12 mouse cellular contexts compared by ENCODE assay signal in genomic region chr4:131771384-131771783, GRCm38 (mm10).
DNase-seq lines count a peak whose midpoint lies in the region; ATAC-seq lines count a peak whose summit lies in the region.
"Had no signal": no experiment of that assay in that cellular context is flagged by ENCODE, and none has a peak within 500 bp of the region (broad histone marks: within the 10 kb centered on the region; RNA-seq: fewer than 3 reads in every experiment).

No protein-coding gene starts in this region.

- H3K27me3 ChIP-seq in hindbrain, embryonic 15.5 days = no peaks in the 10 kb centered on the region
- H3K27me3 ChIP-seq in hindbrain, embryonic 14.5 days (ENCODE audit: control insufficient read depth, insufficient read depth, low read length) = no peaks in the 10 kb centered on the region
- H3K27me3 ChIP-seq: liver, embryonic 12.5 days; midbrain, embryonic 12.5 days had no signal

- 81% methylated on average over 11 of the region's 11 CpGs for WGBS in hindbrain, embryonic 15.5 days
- 82% methylated on average over 11 of the region's 11 CpGs for WGBS in hindbrain, embryonic 14.5 days

- H3K9ac ChIP-seq in hindbrain, embryonic 15.5 days = no peak overlapping the region
- no peak overlapping the region for H3K9ac ChIP-seq in hindbrain, embryonic 14.5 days
- H3K9ac ChIP-seq: liver, embryonic 12.5 days; midbrain, embryonic 12.5 days had no signal

- no peaks in the 10 kb centered on the region for H3K4me1 ChIP-seq in hindbrain, embryonic 15.5 days (replicated peaks)
- H3K4me1 ChIP-seq in hindbrain, embryonic 14.5 days (replicated peaks; ENCODE audit: control insufficient read depth, insufficient read depth, low read length) = no peaks in the 10 kb centered on the region
- H3K4me1 ChIP-seq: liver, embryonic 12.5 days; midbrain, embryonic 12.5 days had no signal

- no peak overlapping the region for H3K4me3 ChIP-seq in hindbrain, embryonic 15.5 days
- no peak overlapping the region for H3K4me3 ChIP-seq in hindbrain, embryonic 14.5 days (replicated peaks; ENCODE audit: low read length)
- H3K4me3 ChIP-seq: liver, embryonic 12.5 days; midbrain, embryonic 12.5 days had no signal

- no peaks in the 10 kb centered on the region for H3K36me3 ChIP-seq in hindbrain, embryonic 15.5 days
- H3K36me3 ChIP-seq in hindbrain, embryonic 14.5 days (replicated peaks; ENCODE audit: control insufficient read depth, insufficient read depth) = peaks cover 3% of the 10 kb centered on the region; the same call in 1 of the 2 replicates
- H3K36me3 ChIP-seq: liver, embryonic 12.5 days had no signal

- ATAC-seq in hindbrain, embryonic 15.5 days (ENCODE audit: low FRiP score, low read depth) = 0 out of 2 replicates have a peak, but pooled peaks have one; percentile 23
- no peak for ATAC-seq in hindbrain, embryonic 14.5 days (ENCODE audit: low FRiP score)
- ATAC-seq: liver, embryonic 12.5 days had no signal

- H3K4me2 ChIP-seq in hindbrain, embryonic 15.5 days = no peak overlapping the region
- H3K4me2 ChIP-seq in hindbrain, embryonic 14.5 days (replicated peaks) = no peak overlapping the region
- H3K4me2 ChIP-seq: liver, embryonic 12.5 days; midbrain, embryonic 12.5 days had no signal

- no peaks in the 10 kb centered on the region for H3K9me3 ChIP-seq in hindbrain, embryonic 15.5 days
- H3K9me3 ChIP-seq in hindbrain, embryonic 14.5 days (ENCODE audit: control insufficient read depth, low read length) = no peaks in the 10 kb centered on the region
- H3K9me3 ChIP-seq: liver, embryonic 12.5 days; midbrain, embryonic 12.5 days had no signal

- H3K27ac ChIP-seq in hindbrain, embryonic 15.5 days (replicated peaks) = no peak overlapping the region
- no peak overlapping the region for H3K27ac ChIP-seq in hindbrain, embryonic 14.5 days
- H3K27ac ChIP-seq: liver, embryonic 12.5 days; midbrain, embryonic 12.5 days had no signal

- DNase-seq in cerebellum, postnatal 10 days = peak; percentile 87 to 93
- no peak for DNase-seq in cerebellum, adult 9-11 months
- DNase-seq in hindbrain, embryonic 14.5 days (ENCODE audit: low spot score) = no peak
- peak; percentile 61 for DNase-seq in right cerebral cortex, postnatal 4 days
- no peak for DNase-seq in right cerebral cortex, adult 2 months (ENCODE audit: low spot score in 2 of 2)
- DNase-seq in lung, postnatal 4 days = peak; percentile 42 to 68
- DNase-seq in frontal cortex, postnatal 25 days (ENCODE audit: low spot score in 2 of 2) = no peak
- DNase-seq: cerebellum, adult 18-20 months; thymus, postnatal 25 days had no signal

Comparison
In these comparisons a context has a peak if more than half of its experiments do, and no peak if none do; other contexts are left out.
1. DNase-seq: peak in cerebellum, postnatal 10 days (2 of 2), right cerebral cortex, postnatal 4 days (single experiment) and lung, postnatal 4 days (2 of 2); none in cerebellum, adult 9-11 months (single experiment), hindbrain, embryonic 14.5 days (single experiment), right cerebral cortex, adult 2 months (0 of 2) and frontal cortex, postnatal 25 days (0 of 2).